Mouse (Mus musculus) hematopoietic multipotent progenitor cell, adult 10-12 weeks (in vitro differentiated cells): ENCODE data around the gene Icam1. TPM values are rescaled to one million over a fixed set of nuclear protein-coding genes. Genes with fewer than 3 reads are reported as not detected.

Experiments
- polyA plus RNA-seq: library from polyadenylated mRNA; stranded (reverse); fragments of >175 nt; gene quantifications from 2 replicates; pipeline ENCODE4 v1.2.3, GENCODE M21; 2012; ENCODE audit warnings: low replicate concordance

The Icam1 gene
- polyA plus RNA-seq = 37.9 and 60.7 TPM in 2 replicates

GRCm38 (mm10) chr9:21015571-21016130 is at the start of gene Icam1:
Gene Icam1 (plus strand): TSS chr9:21015985.

GRCm38 (mm10) chr9:20976216-20976960 is 39.4 kb upstream of the Icam1 start, which contains the start of gene S1pr2:
Gene S1pr2 (minus strand): TSS chr9:20976781.

GRCm38 (mm10) chr9:21002627-21003551 is 12.9 kb upstream of the Icam1 start, which contains the start of gene Mrpl4:
Gene Mrpl4 (plus strand): TSS chr9:21002738.

GRCm38 (mm10) chr9:21029291-21030054 is 13.7 kb downstream of the Icam1 start, which contains the start of gene Icam4:
Gene Icam4 (plus strand): TSS chr9:21029373.

GRCm38 (mm10) chr9:21031896-21032351 is 16.1 kb downstream of the Icam1 start, which contains the start of gene Icam5:
Gene Icam5 (plus strand): TSS chr9:21032073.

GRCm38 (mm10) chr9:21067006-21067684 is 51.4 kb downstream of the Icam1 start, which contains the start of gene Zglp1:
Gene Zglp1 (minus strand): TSS chr9:21067093.

GRCm38 (mm10) chr9:21073044-21073840 is 57.5 kb downstream of the Icam1 start, which contains the start of the genes Gm49373 and Fdx1l:
Gene Gm49373 (minus strand): TSS chr9:21073096.
Gene Fdx1l (minus strand): TSS chr9:21073614.

Other genes starting within 250 kb of the Icam1 start
- gene Col5a3, start 200.9 kb upstream of the Icam1 start, polyA plus RNA-seq = 0.94 and 1.0 TPM in 2 replicates
- not detected in 2 replicates for gene Rdh8, start 197.5 kb upstream of the Icam1 start, polyA plus RNA-seq
- 86.0 and 279 TPM in 2 replicates for gene A230050P20Rik, start 147.3 kb upstream of the Icam1 start, polyA plus RNA-seq
- 2.3 and 3.8 TPM in 2 replicates for gene Angptl6, start 136.3 kb upstream of the Icam1 start, polyA plus RNA-seq
- 93.7 and 103 TPM in 2 replicates for gene Ppan, start 127.8 kb upstream of the Icam1 start, polyA plus RNA-seq
- 192 and 471 TPM in 2 replicates for gene Eif3g, start 117.4 kb upstream of the Icam1 start, polyA plus RNA-seq
- gene Dnmt1, start 56.1 kb upstream of the Icam1 start, polyA plus RNA-seq = 59.7 and 61.0 TPM in 2 replicates
- 1.7 and 4.4 TPM in 2 replicates for gene S1pr2, start 39.2 kb upstream of the Icam1 start, polyA plus RNA-seq
- gene Mrpl4, start 13.2 kb upstream of the Icam1 start, polyA plus RNA-seq = 45.9 and 87.9 TPM in 2 replicates
- gene Icam4, start 13.4 kb downstream of the Icam1 start, polyA plus RNA-seq = 2.4 and 30.5 TPM in 2 replicates
- 1.2 and 1.5 TPM in 2 replicates for gene Icam5, start 16.1 kb downstream of the Icam1 start, polyA plus RNA-seq
- gene Zglp1, start 51.1 kb downstream of the Icam1 start, polyA plus RNA-seq = 4.7 and 6.8 TPM in 2 replicates
- 0.26 and 0.64 TPM in 2 replicates for gene Gm49373, start 57.1 kb downstream of the Icam1 start, polyA plus RNA-seq
- 24.8 and 46.2 TPM in 2 replicates for gene Fdx1l, start 57.6 kb downstream of the Icam1 start, polyA plus RNA-seq
- gene Gm38431, start 76.0 kb downstream of the Icam1 start, polyA plus RNA-seq = 43.7 and 103 TPM in 2 replicates
- gene Raver1, start 76.0 kb downstream of the Icam1 start, polyA plus RNA-seq = 182 and 466 TPM in 2 replicates
- 47.9 and 58.5 TPM in 2 replicates for gene Tyk2, start 115.3 kb downstream of the Icam1 start, polyA plus RNA-seq
- gene Cdc37, start 134.0 kb downstream of the Icam1 start, polyA plus RNA-seq = 137 and 226 TPM in 2 replicates
- gene Pde4a, start 149.7 kb downstream of the Icam1 start, polyA plus RNA-seq = 9.8 and 19.5 TPM in 2 replicates
- gene Keap1, start 223.4 kb downstream of the Icam1 start, polyA plus RNA-seq = 49.8 and 76.0 TPM in 2 replicates
- gene S1pr5, start 232.5 kb downstream of the Icam1 start, polyA plus RNA-seq = 11.6 and 51.4 TPM in 2 replicates
- gene Atg4d, start 249.3 kb downstream of the Icam1 start, polyA plus RNA-seq = 33.9 and 64.0 TPM in 2 replicates